Mouse (Mus musculus): ENCODE results near the gene Phykpl.

Phykpl gene

GRCm38 (mm10) chr11:51644217-51644616 lies 59.7 kb downstream of the Phykpl start:
- DNase-seq (ENCODE audit: low read depth, low spot score): no peak

- DNase-seq (ENCODE audit: low read depth, low spot score): no peak
Observed at GRCm38 (mm10) chr11:51645293-51645692, 60.7 kb downstream of the Phykpl start.

GRCm38 (mm10) chr11:51646245-51646644 lies 61.7 kb downstream of the Phykpl start:
- no peak for DNase-seq (ENCODE audit: low read depth, low spot score)

GRCm38 (mm10) chr11:51646751-51647667 lies 62.5 kb downstream of the Phykpl start:
- DNase-seq (ENCODE audit: low read depth, low spot score): no peak

GRCm38 (mm10) chr11:51648566-51648965 lies 64.0 kb downstream of the Phykpl start:
- no peak for DNase-seq (ENCODE audit: low read depth, low spot score)

- DNase-seq (ENCODE audit: low read depth, low spot score): no peak
Observed at GRCm38 (mm10) chr11:51649111-51649888, 64.7 kb downstream of the Phykpl start.

GRCm38 (mm10) chr11:51649889-51650199 lies 65.3 kb downstream of the Phykpl start:
- DNase-seq (ENCODE audit: low read depth, low spot score): no peak

GRCm38 (mm10) chr11:51650261-51650660 lies 65.7 kb downstream of the Phykpl start:
- DNase-seq (ENCODE audit: low read depth, low spot score): no peak

- DNase-seq (ENCODE audit: low read depth, low spot score): peak; percentile 64
Observed at GRCm38 (mm10) chr11:51650691-51651515, 66.3 kb downstream of the Phykpl start, which contains the start of the genes N4bp3 and D930048N14Rik. Gene N4bp3 (minus strand): TSS chr11:51650842. Gene D930048N14Rik (plus strand): TSS chr11:51650954.

GRCm38 (mm10) chr11:51652889-51653418 lies 68.4 kb downstream of the Phykpl start:
- DNase-seq (ENCODE audit: low read depth, low spot score): no peak

GRCm38 (mm10) chr11:51653736-51654135 lies 69.2 kb downstream of the Phykpl start:
- DNase-seq (ENCODE audit: low read depth, low spot score): no peak
